Mouse (Mus musculus): ENCODE data around the gene Rab21. TPM values are rescaled to one million over a fixed set of nuclear protein-coding genes. Genes with fewer than 3 reads are reported as not detected.

Gene Rab21
- total RNA-seq, 2 experiments from 2014 or later = 51.6 to 53.7 TPM

GRCm38 (mm10) chr10:115241082-115241595 lies 74.3 kb downstream of the Rab21 start:
- intact Hi-C loops (cut with DNase I) = no loop called here
- no peak for DNase-seq (ENCODE audit: low spot score in 2 of 2)

- intact Hi-C loops (cut with DNase I) = no loop called here
These were observed 77.5 kb downstream of the Rab21 start for GRCm38 (mm10) chr10:115237931-115238330.

More at GRCm38 (mm10) chr10:115237931-115238330, 77.5 kb downstream of the Rab21 start:
- DNase-seq (ENCODE audit: low spot score in 2 of 2) = no peak

Other genes starting within 250 kb of the Rab21 start
- under 1 TPM; 0.54 to 0.84 TPM for gene Tph2, start 130.6 kb downstream of the Rab21 start, total RNA-seq (2021)
- gene Tbc1d15, start 64.1 kb downstream of the Rab21 start, total RNA-seq (2021) = 10 to 100 TPM; 48.5 to 53.8 TPM
- gene Tmem19, start 46.9 kb upstream of the Rab21 start, total RNA-seq (2021) = 10 to 100 TPM; 43.2 to 50.2 TPM
- 10 to 100 TPM; 14.1 to 18.6 TPM for gene Thap2, start 68.8 kb upstream of the Rab21 start, total RNA-seq (2021)
- 10 to 100 TPM; 36.9 to 60.8 TPM for gene Zfc3h1, start 69.4 kb upstream of the Rab21 start, total RNA-seq (2021)

All from left cerebral cortex, postnatal 36 days (tissue).